Mouse (Mus musculus) brain, embryonic 14.5 days (tissue): ENCODE results near the gene Samd4.

Source experiments
- CTCF ChIP-seq: fragments of 200-500 bp; IDR thresholded peaks from 2 replicates; pipeline ENCODE4 v1.5.1; 2012; ENCODE audit warnings: inconsistent platforms, mild to moderate bottlenecking, moderate library complexity, borderline replicate concordance; ENCODE audit not compliant: insufficient read depth, insufficient read length; ENCODE audit errors: extremely low read depth
- POLR2A ChIP-seq: fragments of 200-500 bp; IDR thresholded peaks from 2 replicates; pipeline ENCODE4 v1.6.1; 2012; ENCODE audit warnings: mild to moderate bottlenecking, inconsistent platforms, borderline replicate concordance; ENCODE audit not compliant: poor library complexity, insufficient read depth, insufficient read length, severe bottlenecking; ENCODE audit errors: extremely low read depth

DNA sequence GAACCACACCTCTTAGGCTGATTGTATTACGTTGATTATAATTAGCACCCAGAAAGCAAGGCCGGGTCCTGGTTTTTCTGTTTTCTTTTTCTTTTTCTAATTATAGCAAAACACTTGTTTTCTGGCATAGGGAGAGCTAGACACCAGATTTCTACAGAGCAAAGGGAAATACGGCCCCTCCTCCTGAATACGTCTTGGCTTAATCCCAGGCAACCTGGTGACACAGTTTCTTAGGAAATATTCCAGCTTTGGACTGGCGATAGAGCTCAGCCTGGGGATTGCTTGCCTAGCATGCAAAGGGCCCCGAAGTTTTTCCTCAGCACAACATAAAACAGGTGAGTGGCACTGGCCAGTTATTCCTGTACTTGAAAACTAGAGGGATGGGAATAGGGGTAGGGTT lies 31.7 kb downstream of the Samd4 start:
- no peak for TF ChIP-seq CTCF
- no peak for TF ChIP-seq POLR2A
